Mouse (Mus musculus): ENCODE measurements at regions not wholly inside any gene's neighbourhood (a gene's known extent, or its start where the extent isn't known, plus 50 kb on each side); places are given as distances from the start of the nearest gene placed in this dataset.

- TF ChIP-seq CTCF (IDR thresholded peaks at IDR 0.05; ENCODE audit: extremely low read depth, insufficient read length, insufficient replicate concordance, low read depth, low read length) (no peak), POLR2A (IDR thresholded peaks at IDR 0.05; ENCODE audit: low read depth, low read length) (no peak)
Observed at GRCm38 (mm10) chr9:50171826-50172464, 172.8 kb downstream of the Rpl10-ps3 start.

Data from small intestine, adult 2 months (tissue).